Mouse (Mus musculus): ENCODE results near the gene Ino80.
A peak's percentile ranks its signal among the peaks of the same experiment; 100 is the strongest.

Gene Ino80

GRCm38 (mm10) chr2:119350555-119351486, 126.7 kb downstream of the Ino80 start, which contains the start of gene Chac1:
Gene Chac1, plus strand, starts transcription at chr2:119351229.
- peak; percentile 92 for DNase-seq

DNA sequence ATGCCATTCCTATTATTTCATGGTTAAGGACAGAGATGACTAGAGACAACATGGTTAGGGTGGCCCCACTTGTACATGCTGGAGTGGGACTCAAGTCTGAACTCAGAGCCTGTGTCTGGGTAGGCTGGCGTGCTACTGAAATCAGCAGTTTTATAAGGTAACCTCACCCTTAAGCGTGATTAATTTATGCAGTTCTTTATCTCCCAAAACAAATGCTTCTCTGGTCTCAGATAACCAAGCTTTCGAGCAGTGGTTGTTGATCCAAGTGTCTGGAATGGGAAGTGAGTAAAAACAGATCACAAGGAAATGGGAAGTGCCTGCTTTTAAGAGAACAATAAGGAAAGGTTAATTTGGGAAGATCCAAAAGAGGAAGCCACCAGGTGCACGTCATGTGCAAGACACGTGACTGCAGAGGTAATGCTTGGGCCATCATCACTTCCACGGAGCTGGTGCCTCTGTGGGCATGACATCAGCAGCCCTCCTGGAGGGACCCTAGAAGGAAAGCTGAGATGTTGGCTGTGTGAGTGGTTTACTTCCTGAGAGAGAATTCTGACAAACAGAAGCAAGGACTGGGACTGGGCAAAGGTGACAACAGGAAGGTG, 132.8 kb downstream of the Ino80 start:
- no peak for DNase-seq

- peak; percentile 87 for DNase-seq
Measured at GRCm38 (mm10) chr2:119337425-119338265, 139.8 kb downstream of the Ino80 start.

- DNase-seq = no peak
Measured at GRCm38 (mm10) chr2:119336470-119336869, 141.0 kb downstream of the Ino80 start.

GRCm38 (mm10) chr2:119336002-119336401, 141.5 kb downstream of the Ino80 start:
- DNase-seq = no peak

DNA sequence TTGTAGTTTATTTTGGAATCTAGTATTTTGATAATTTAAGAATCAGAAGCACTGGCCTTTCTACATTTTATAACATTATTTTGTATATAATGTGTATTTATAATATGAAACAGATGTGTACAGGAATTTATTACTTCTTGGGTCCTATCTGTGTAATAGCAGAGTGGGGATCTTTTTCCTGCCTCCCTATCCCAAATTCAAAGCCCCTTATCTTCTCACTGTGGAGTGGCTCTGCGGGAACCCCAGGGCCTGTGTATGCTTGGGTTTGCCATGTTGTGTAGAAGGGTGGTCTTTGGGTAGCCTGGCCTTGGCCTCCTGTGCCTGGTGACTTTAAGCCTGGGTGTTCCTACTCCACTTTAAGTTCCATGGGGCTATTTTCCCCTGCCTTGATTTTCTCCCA, 142.0 kb downstream of the Ino80 start:
- DNase-seq = no peak

- DNase-seq = no peak
Measured at GRCm38 (mm10) chr2:119334964-119335525, 142.4 kb downstream of the Ino80 start.

- no peak for DNase-seq
Measured at GRCm38 (mm10) chr2:119334135-119334534, 143.4 kb downstream of the Ino80 start.

DNA sequence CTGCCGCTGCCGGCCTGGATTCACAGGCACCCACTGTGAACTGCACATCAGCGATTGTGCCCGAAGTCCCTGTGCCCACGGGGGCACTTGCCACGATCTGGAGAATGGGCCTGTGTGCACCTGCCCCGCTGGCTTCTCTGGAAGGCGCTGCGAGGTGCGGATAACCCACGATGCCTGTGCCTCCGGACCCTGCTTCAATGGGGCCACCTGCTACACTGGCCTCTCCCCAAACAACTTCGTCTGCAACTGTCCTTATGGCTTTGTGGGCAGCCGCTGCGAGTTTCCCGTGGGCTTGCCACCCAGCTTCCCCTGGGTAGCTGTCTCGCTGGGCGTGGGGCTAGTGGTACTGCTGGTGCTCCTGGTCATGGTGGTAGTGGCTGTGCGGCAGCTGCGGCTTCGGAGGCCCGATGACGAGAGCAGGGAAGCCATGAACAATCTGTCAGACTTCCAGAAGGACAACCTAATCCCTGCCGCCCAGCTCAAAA, 145.3 kb downstream of the Ino80 start:
- DNase-seq = no peak

- DNase-seq = no peak
Measured at GRCm38 (mm10) chr2:119330795-119331194, 146.7 kb downstream of the Ino80 start.

- no peak for DNase-seq
Measured at GRCm38 (mm10) chr2:119329123-119329817, 148.2 kb downstream of the Ino80 start.

GRCm38 (mm10) chr2:119328546-119328945, 148.9 kb downstream of the Ino80 start:
- no peak for DNase-seq

DNA sequence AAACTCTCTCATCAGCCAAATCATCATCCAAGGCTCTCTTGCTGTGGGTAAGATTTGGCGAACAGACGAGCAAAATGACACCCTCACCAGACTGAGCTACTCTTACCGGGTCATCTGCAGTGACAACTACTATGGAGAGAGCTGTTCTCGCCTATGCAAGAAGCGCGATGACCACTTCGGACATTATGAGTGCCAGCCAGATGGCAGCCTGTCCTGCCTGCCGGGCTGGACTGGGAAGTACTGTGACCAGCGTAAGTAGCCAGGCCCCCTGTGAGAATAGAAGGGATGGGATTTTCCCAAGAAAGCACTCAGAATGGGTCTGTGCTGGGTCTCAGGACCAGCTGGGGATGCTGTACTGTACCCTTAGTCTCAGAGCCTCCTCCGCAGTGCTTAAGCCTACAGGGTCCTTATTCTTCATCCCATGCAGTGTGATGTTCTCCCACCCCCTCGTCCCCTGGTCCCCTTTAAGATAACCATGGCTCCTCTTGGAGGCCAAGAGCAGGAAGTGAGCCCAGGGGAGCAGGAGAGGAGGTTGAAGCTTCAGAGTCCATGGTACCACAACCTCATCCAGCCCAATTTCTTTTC, 149.5 kb downstream of the Ino80 start:
- no peak for DNase-seq

- peak; percentile 72 for DNase-seq
Measured at GRCm38 (mm10) chr2:119327102-119327480, 150.4 kb downstream of the Ino80 start.

DNA sequence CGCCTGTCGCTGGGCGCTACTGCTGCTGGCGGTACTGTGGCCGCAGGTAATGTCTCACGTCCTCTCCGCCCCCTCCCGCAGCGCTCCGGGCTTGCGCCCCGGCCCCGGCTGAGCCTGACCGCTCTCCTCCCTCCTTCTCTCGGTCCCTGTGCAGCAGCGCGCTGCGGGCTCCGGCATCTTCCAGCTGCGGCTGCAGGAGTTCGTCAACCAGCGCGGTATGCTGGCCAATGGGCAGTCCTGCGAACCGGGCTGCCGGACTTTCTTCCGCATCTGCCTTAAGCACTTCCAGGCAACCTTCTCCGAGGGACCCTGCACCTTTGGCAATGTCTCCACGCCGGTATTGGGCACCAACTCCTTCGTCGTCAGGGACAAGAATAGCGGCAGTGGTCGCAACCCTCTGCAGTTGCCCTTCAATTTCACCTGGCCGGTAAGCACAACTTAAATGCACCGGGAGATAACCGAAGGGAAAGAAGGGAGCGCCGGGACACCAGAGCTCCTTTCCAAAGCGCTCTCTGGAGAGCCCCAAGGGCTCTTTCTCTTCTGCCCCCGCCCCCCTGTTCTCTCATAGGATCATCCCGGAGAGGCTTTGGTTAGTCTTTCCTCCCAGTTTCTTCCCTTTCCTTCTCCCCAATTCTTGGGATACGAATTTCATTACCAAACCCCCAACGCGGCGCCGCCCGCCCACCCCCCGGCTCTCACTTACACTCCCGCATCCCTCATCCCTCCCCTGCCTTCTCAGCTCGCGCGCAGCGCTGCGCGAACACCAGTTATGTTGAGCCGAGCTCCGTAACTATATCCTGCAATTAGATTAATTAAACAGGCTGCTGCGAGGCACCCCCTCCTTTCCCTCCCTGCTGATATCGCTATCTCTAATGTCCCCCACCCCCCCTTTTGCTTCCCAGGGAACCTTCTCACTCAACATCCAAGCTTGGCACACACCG, 151.1 kb downstream of the Ino80 start:
- no peak for DNase-seq

DNA sequence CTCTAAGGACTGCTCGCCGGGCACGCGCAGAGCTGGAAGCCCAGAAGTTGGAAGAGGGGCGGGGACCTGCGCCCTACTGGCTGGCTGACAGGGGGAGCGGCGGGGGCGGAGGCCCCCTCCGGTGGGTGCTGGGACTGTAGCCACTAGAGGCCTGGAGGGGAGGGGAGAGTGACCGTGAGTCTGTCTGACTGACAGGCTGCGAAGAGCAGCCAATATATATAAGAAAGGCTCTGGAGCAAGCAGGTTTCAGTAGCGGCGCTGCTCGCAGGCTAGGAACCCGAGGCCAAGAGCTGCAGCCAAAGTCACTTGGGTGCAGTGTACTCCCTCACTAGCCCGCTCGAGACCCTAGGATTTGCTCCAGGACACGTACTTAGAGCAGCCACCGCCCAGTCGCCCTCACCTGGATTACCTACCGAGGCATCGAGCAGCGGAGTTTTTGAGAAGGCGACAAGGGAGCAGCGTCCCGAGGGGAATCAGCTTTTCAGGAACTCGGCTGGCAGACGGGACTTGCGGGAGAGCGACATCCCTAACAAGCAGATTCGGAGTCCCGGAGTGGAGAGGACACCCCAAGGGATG, 151.8 kb downstream of the Ino80 start, which contains the start of gene Dll4:
Gene Dll4 (plus strand): TSS at position 217 of the 576 bp plus-strand sequence.
- peak; percentile 75 for DNase-seq

- DNase-seq = peak; percentile 70
Measured at GRCm38 (mm10) chr2:119324576-119325318, 152.7 kb downstream of the Ino80 start.

GRCm38 (mm10) chr2:119323866-119324575, 153.5 kb downstream of the Ino80 start:
- no peak for DNase-seq
